Mouse (Mus musculus): ENCODE measurements around the gene Heatr1.
"Not testable (repeated sequence)": the region's sequence is repeated elsewhere in the genome, so short reads cannot be mapped to it uniquely, and the experiment has no call there.

GRCm38 (mm10) chr13:12464159-12464558, 69.3 kb downstream of the Heatr1 start:
- TF ChIP-seq CTCF (conservative IDR thresholded peaks at IDR 0.05 in 1 of 2, IDR thresholded peaks at IDR 0.05 in 1 of 2; ENCODE audit: low read depth in 2 of 2, low read length in 2 of 2); USF1 (IDR thresholded peaks at IDR 0.05; ENCODE audit: low read depth, low read length); POLR2A (IDR thresholded peaks at IDR 0.05; ENCODE audit: low read depth, low read length); MEF2A (IDR thresholded peaks at IDR 0.05; ENCODE audit: borderline replicate concordance, low read depth, low read length); PAX5 (IDR thresholded peaks at IDR 0.05; ENCODE audit: low read length); ELF1 (IDR thresholded peaks at IDR 0.05; ENCODE audit: low read depth, low read length); SIN3A (IDR thresholded peaks at IDR 0.05; ENCODE audit: low read length); RCOR1 (conservative IDR thresholded peaks at IDR 0.05; ENCODE audit: low read depth, low read length); HCFC1 (IDR thresholded peaks at IDR 0.05; ENCODE audit: low read depth, low read length); TBP (conservative IDR thresholded peaks at IDR 0.05; ENCODE audit: low read depth, low read length); SMC3 (IDR thresholded peaks at IDR 0.05; ENCODE audit: low read depth, low read length); GABPA (IDR thresholded peaks at IDR 0.05; ENCODE audit: insufficient replicate concordance, low read depth, low read length); NELFE (IDR thresholded peaks at IDR 0.05; ENCODE audit: low read depth, low read length); ZKSCAN1 (IDR thresholded peaks at IDR 0.05; ENCODE audit: borderline replicate concordance, low read depth, low read length): not testable (repeated sequence)

Measured in CH12.LX (cell line).